9 mouse cellular contexts compared by ENCODE assay signal in genomic region chr9:53356219-53357155, GRCm38 (mm10). TPM values are rescaled to one million over a fixed set of nuclear protein-coding genes. Genes with fewer than 3 reads are reported as not detected.
DNase-seq lines count a peak whose midpoint lies in the region; ATAC-seq and TF ChIP-seq lines count a peak whose summit lies in the region.
"Had no signal": no experiment of that assay in that cellular context is flagged by ENCODE, and none has a peak within 500 bp of the region (broad histone marks: within the 10 kb centered on the region; RNA-seq: fewer than 3 reads in every experiment).

No protein-coding gene starts in this region.

- no peak for DNase-seq in limb, embryonic 10.5 days (ENCODE audit: low spot score)
- DNase-seq in lung, postnatal 10 days, result peak; percentile 70
- peak; percentile 83 for DNase-seq in yolk sac, embryonic 10.5 days (ENCODE audit: low spot score)
- DNase-seq in thymus, postnatal 4 days, result no peak
- DNase-seq in midbrain, postnatal 0 days (ENCODE audit: low spot score), result no peak
- DNase-seq in layer of hippocampus, adult 11-12 months (ENCODE audit: low spot score), result no peak
- DNase-seq: adrenal gland, postnatal 25 days had no signal

- no peak overlapping the region for H3K4me3 ChIP-seq in limb, embryonic 15.5 days
- H3K4me3 ChIP-seq in limb, embryonic 10.5 days, result no peak overlapping the region
- H3K4me3 ChIP-seq in kidney, embryonic 16.5 days (ENCODE audit: low read length), result no peak overlapping the region
- no peak overlapping the region for H3K4me3 ChIP-seq in midbrain, postnatal 0 days (ENCODE audit: low read depth, low read length)

- no peaks in the 10 kb centered on the region for H3K9me3 ChIP-seq in limb, embryonic 15.5 days
- H3K9me3 ChIP-seq in limb, embryonic 10.5 days (replicated peaks), result no peaks in the 10 kb centered on the region
- H3K9me3 ChIP-seq in kidney, embryonic 16.5 days (ENCODE audit: low read length), result no peaks in the 10 kb centered on the region
- H3K9me3 ChIP-seq in midbrain, postnatal 0 days (ENCODE audit: low read length), result no peaks in the 10 kb centered on the region

- H3K27ac ChIP-seq in limb, embryonic 15.5 days, result 0 out of 2 replicates have a peak overlapping the region, but pooled peaks have one; percentile 28
- no peak overlapping the region for H3K27ac ChIP-seq in limb, embryonic 10.5 days
- H3K27ac ChIP-seq in kidney, embryonic 16.5 days (ENCODE audit: low read length), result no peak overlapping the region; the same call in 1 of the 2 replicates
- no peak overlapping the region for H3K27ac ChIP-seq in midbrain, postnatal 0 days (ENCODE audit: low read depth, low read length)

- TF ChIP-seq CTCF in midbrain, postnatal 0 days (IDR thresholded peaks at IDR 0.05), result no peak

- H3K4me1 ChIP-seq in limb, embryonic 15.5 days, result no peaks in the 10 kb centered on the region
- no peaks in the 10 kb centered on the region for H3K4me1 ChIP-seq in limb, embryonic 10.5 days
- peaks cover 7% of the 10 kb centered on the region; the same call in 1 of the 2 replicates for H3K4me1 ChIP-seq in kidney, embryonic 16.5 days (ENCODE audit: insufficient read depth, low read length)
- H3K4me1 ChIP-seq in midbrain, postnatal 0 days (ENCODE audit: insufficient read depth, low read length), result no peaks in the 10 kb centered on the region

- no peak overlapping the region for H3K9ac ChIP-seq in limb, embryonic 15.5 days
- no peak overlapping the region for H3K9ac ChIP-seq in kidney, embryonic 16.5 days (replicated peaks; ENCODE audit: low read length)
- no peak overlapping the region for H3K9ac ChIP-seq in midbrain, postnatal 0 days (replicated peaks; ENCODE audit: low read length, poor library complexity, severe bottlenecking)

- H3K4me2 ChIP-seq in limb, embryonic 15.5 days, result no peak overlapping the region
- peak overlapping the region; percentile 25; the same call in 1 of the 2 replicates for H3K4me2 ChIP-seq in kidney, embryonic 16.5 days (replicated peaks; ENCODE audit: low read depth, low read length)
- H3K4me2 ChIP-seq in midbrain, postnatal 0 days (ENCODE audit: low read depth, low read length, poor library complexity, severe bottlenecking), result no peak overlapping the region

- 44% methylated on average over 14 of the region's 14 CpGs for WGBS in limb, embryonic 15.5 days
- 62% methylated on average over 14 of the region's 14 CpGs for WGBS in limb, embryonic 10.5 days
- 23% methylated on average over 14 of the region's 14 CpGs for WGBS in kidney, embryonic 16.5 days
- 74% methylated on average over 14 of the region's 14 CpGs for WGBS in midbrain, postnatal 0 days

- ATAC-seq in limb, embryonic 15.5 days (ENCODE audit: insufficient number of reproducible peaks, low FRiP score, low TSS enrichment, low read depth), result no peak
- ATAC-seq in kidney, embryonic 16.5 days (ENCODE audit: low FRiP score, low TSS enrichment), result 0 out of 2 replicates have a peak, but pooled peaks have one; percentile 70
- ATAC-seq in midbrain, postnatal 0 days (ENCODE audit: low FRiP score), result no peak

- no peaks in the 10 kb centered on the region for H3K27me3 ChIP-seq in limb, embryonic 15.5 days
- H3K27me3 ChIP-seq in limb, embryonic 10.5 days (ENCODE audit: low read depth, poor library complexity, severe bottlenecking), result no peaks in the 10 kb centered on the region
- H3K27me3 ChIP-seq in kidney, embryonic 16.5 days (ENCODE audit: insufficient read depth, low read length), result no peaks in the 10 kb centered on the region
- H3K27me3 ChIP-seq in midbrain, postnatal 0 days (ENCODE audit: insufficient read depth, low read length), result no peaks in the 10 kb centered on the region

- no peaks in the 10 kb centered on the region for H3K36me3 ChIP-seq in limb, embryonic 15.5 days
- no peaks in the 10 kb centered on the region for H3K36me3 ChIP-seq in limb, embryonic 10.5 days
- H3K36me3 ChIP-seq in kidney, embryonic 16.5 days (ENCODE audit: insufficient read depth, low read length), result no peaks in the 10 kb centered on the region
- H3K36me3 ChIP-seq in midbrain, postnatal 0 days (ENCODE audit: insufficient read depth, low read length), result no peaks in the 10 kb centered on the region

RNA-seq across cellular contexts. Expression of gene Kdelc2, which starts 27.3 kb away (rescaled TPM):
- polyA plus RNA-seq in limb, embryonic 15.5 days (2015; fragmentation: Nextera tagmentation; extraction: Ambion mirVana), result 31.9 and 32.4 TPM in 2 replicates
- 9.3 and 10.3 TPM in 2 replicates for polyA plus RNA-seq in limb, embryonic 10.5 days (2016; fragmentation: Nextera tagmentation; extraction: Ambion mirVana)
- 30.4 and 34.1 TPM in 2 replicates for polyA plus RNA-seq in kidney, embryonic 16.5 days (2015; fragmentation: Nextera tagmentation; extraction: Ambion mirVana)
- 5.9 TPM in 2 replicates for total RNA-seq in midbrain, postnatal 0 days (2014; rRNA removed)
- polyA plus RNA-seq in midbrain, postnatal 0 days (2015; fragmentation: Nextera tagmentation; extraction: Ambion mirVana), result 6.4 and 7.0 TPM in 2 replicates

RNA-seq across cellular contexts. Expression of gene 4930550C14Rik, which starts 45.6 kb away (rescaled TPM):
- 0.84 and 1.3 TPM in 2 replicates for polyA plus RNA-seq in limb, embryonic 15.5 days (2015; fragmentation: Nextera tagmentation; extraction: Ambion mirVana)
- 0.33 and 0.63 TPM in 2 replicates for polyA plus RNA-seq in limb, embryonic 10.5 days (2016; fragmentation: Nextera tagmentation; extraction: Ambion mirVana)
- 2.6 and 2.7 TPM in 2 replicates for polyA plus RNA-seq in kidney, embryonic 16.5 days (2015; fragmentation: Nextera tagmentation; extraction: Ambion mirVana)
- 0.71 TPM in 1 of 2 replicates, not detected in the other for total RNA-seq in midbrain, postnatal 0 days (2014; rRNA removed)
- 0.36 and 0.49 TPM in 2 replicates for polyA plus RNA-seq in midbrain, postnatal 0 days (2015; fragmentation: Nextera tagmentation; extraction: Ambion mirVana)

RNA-seq across cellular contexts. Expression of gene Exph5, which starts 55.0 kb away (rescaled TPM):
- polyA plus RNA-seq in limb, embryonic 15.5 days (2015; fragmentation: Nextera tagmentation; extraction: Ambion mirVana), result 2.6 and 2.7 TPM in 2 replicates
- 0.83 and 1.2 TPM in 2 replicates for polyA plus RNA-seq in limb, embryonic 10.5 days (2016; fragmentation: Nextera tagmentation; extraction: Ambion mirVana)
- 2.2 and 3.3 TPM in 2 replicates for polyA plus RNA-seq in kidney, embryonic 16.5 days (2015; fragmentation: Nextera tagmentation; extraction: Ambion mirVana)
- total RNA-seq in midbrain, postnatal 0 days (2014; rRNA removed), result 1.1 and 1.3 TPM in 2 replicates
- polyA plus RNA-seq in midbrain, postnatal 0 days (2015; fragmentation: Nextera tagmentation; extraction: Ambion mirVana), result 0.16 and 0.20 TPM in 2 replicates

Comparison
In these comparisons a context has a peak if more than half of its experiments do, and no peak if none do; other contexts are left out.
1. DNase-seq: peak in lung, postnatal 10 days (single experiment) and yolk sac, embryonic 10.5 days (single experiment); none in limb, embryonic 10.5 days (single experiment), thymus, postnatal 4 days (single experiment), midbrain, postnatal 0 days (single experiment) and layer of hippocampus, adult 11-12 months (single experiment).